In the genomic region with DNA sequence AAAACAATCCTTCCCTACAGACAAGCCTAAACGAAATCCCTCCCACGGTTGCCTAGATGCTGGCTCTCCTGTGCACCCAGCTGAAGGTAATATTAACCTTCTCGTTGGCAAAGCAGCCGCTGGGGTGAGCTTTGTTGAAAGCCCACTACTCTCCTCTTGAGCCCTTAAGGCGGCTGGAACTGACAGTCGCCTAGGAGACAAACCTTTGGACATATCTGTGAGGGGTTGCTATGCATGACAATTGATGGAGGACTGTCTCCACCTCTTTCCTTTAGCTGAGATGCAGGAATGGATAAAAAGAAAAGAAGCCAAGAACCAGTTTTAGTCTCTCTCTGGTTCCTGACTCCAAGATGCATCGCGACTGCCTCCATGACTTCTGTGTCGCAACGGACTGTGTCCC, we compare ENCODE assay signal across 25 mouse cellular contexts.
"Had no signal": no experiment of that assay in that cellular context is flagged by ENCODE, and none has a peak within 500 bp of the region (broad histone marks: within the 10 kb centered on the region; RNA-seq: fewer than 3 reads in every experiment).

No protein-coding gene starts in this region.

- H3K4me1 ChIP-seq: hindbrain, embryonic 12.5 days; intestine, embryonic 15.5 days; limb, embryonic 13.5 days; limb, embryonic 15.5 days had no signal

- H3K36me3 ChIP-seq: heart, embryonic 10.5 days; heart, embryonic 12.5 days; hindbrain, embryonic 10.5 days; hindbrain, embryonic 12.5 days; intestine, embryonic 15.5 days; limb, embryonic 13.5 days; limb, embryonic 15.5 days; liver, embryonic 12.5 days had no signal

- H3K27ac ChIP-seq: heart, embryonic 10.5 days; hindbrain, embryonic 10.5 days; hindbrain, embryonic 12.5 days; hindbrain, embryonic 14.5 days; intestine, embryonic 15.5 days; layer of hippocampus, adult 2 months; limb, embryonic 13.5 days; limb, embryonic 15.5 days; liver, embryonic 12.5 days; liver, embryonic 14.5 days had no signal

- H3K27me3 ChIP-seq: heart, embryonic 12.5 days; hindbrain, embryonic 12.5 days; intestine, embryonic 15.5 days; limb, embryonic 13.5 days; limb, embryonic 15.5 days; liver, embryonic 12.5 days had no signal

- H3K4me3 ChIP-seq: heart, embryonic 10.5 days; heart, embryonic 12.5 days; hindbrain, embryonic 10.5 days; hindbrain, embryonic 12.5 days; intestine, embryonic 15.5 days; layer of hippocampus, adult 2 months; limb, embryonic 13.5 days; limb, embryonic 15.5 days; liver, embryonic 12.5 days had no signal

- ATAC-seq: hindbrain, embryonic 16.5 days; inflammation-experienced regulatory T-cells, adult 6 months; intestine, embryonic 15.5 days; intestine, postnatal 0 days; liver, embryonic 12.5 days had no signal

- H3K9ac ChIP-seq: heart, embryonic 12.5 days; hindbrain, embryonic 12.5 days; hindbrain, embryonic 14.5 days; intestine, embryonic 15.5 days; limb, embryonic 13.5 days; limb, embryonic 15.5 days; liver, embryonic 12.5 days; liver, embryonic 14.5 days had no signal

- DNase-seq: gastrocnemius, postnatal 10 days; gastrocnemius, postnatal 25 days; heart, adult 18-20 months; heart, postnatal 10 days; heart, postnatal 4 days; kidney, adult 18-20 months; kidney, adult 8-10 months; kidney, postnatal 10 days; kidney, postnatal 25 days; kidney, postnatal 4 days; left cerebral cortex, postnatal 4 days had no signal

- H3K9me3 ChIP-seq: heart, embryonic 10.5 days; heart, embryonic 12.5 days; hindbrain, embryonic 10.5 days; hindbrain, embryonic 12.5 days; intestine, embryonic 15.5 days; limb, embryonic 15.5 days; liver, embryonic 12.5 days had no signal

- H3K4me2 ChIP-seq: heart, embryonic 12.5 days; hindbrain, embryonic 12.5 days; hindbrain, embryonic 14.5 days; intestine, embryonic 15.5 days; limb, embryonic 13.5 days; limb, embryonic 15.5 days; liver, embryonic 12.5 days had no signal
